Mouse (Mus musculus) midbrain, embryonic 14.5 days (tissue): ENCODE results near the gene Ncbp1. TPM values are rescaled to one million over a fixed set of nuclear protein-coding genes. Genes with fewer than 3 reads are reported as not detected.

Experiments
- ATAC-seq: fragments of 200-750 bp; cut with Nextera tagmentation; 2 replicates; pipeline ENCODE4 v1.8.0; 2017; ENCODE audit warnings: moderate number of reproducible peaks, moderate library complexity; ENCODE audit not compliant: low FRiP score, low TSS enrichment
- DNase-seq: peaks from one replicate; pipeline ENCODE4 v3.0.0-alpha.2; 2015
- H3K27ac ChIP-seq: fragments of 300-500 bp; sonication (generic); replicated peaks from 2 replicates; pipeline ENCODE4 v1.5.1; 2014; ENCODE audit warnings: mild to moderate bottlenecking, low read depth, low read length, moderate library complexity
- H3K27me3 ChIP-seq: fragments of 300-500 bp; sonication (generic); 2 replicates; pipeline ENCODE4 v1.6.1; 2014; ENCODE audit warnings: low read length, control low read depth, mixed read lengths; ENCODE audit not compliant: control insufficient read depth, insufficient read depth
- H3K36me3 ChIP-seq: fragments of 300-500 bp; sonication (generic); 2 replicates; pipeline ENCODE4 v1.6.1; 2014; ENCODE audit warnings: low read length, control low read depth; ENCODE audit not compliant: control insufficient read depth, insufficient read depth
- H3K4me1 ChIP-seq: fragments of 300-500 bp; sonication (generic); 2 replicates; pipeline ENCODE4 v1.6.1; 2014; ENCODE audit warnings: mild to moderate bottlenecking, antibody characterized with exemption, low read length, control low read depth; ENCODE audit not compliant: control insufficient read depth, insufficient read depth
- H3K4me2 ChIP-seq: fragments of 300-500 bp; sonication (generic); 2 replicates; pipeline ENCODE4 v1.6.1; 2014; ENCODE audit warnings: mild to moderate bottlenecking, low read length, moderate library complexity
- H3K4me3 ChIP-seq: fragments of 300-500 bp; sonication (generic); replicated peaks from 2 replicates; pipeline ENCODE4 v1.5.1; 2014; ENCODE audit warnings: low read depth, low read length
- H3K9ac ChIP-seq: fragments of 300-500 bp; sonication (generic); replicated peaks from 2 replicates; pipeline ENCODE4 v1.6.1; 2014; ENCODE audit warnings: mild to moderate bottlenecking, low read length, moderate library complexity
- H3K9me3 ChIP-seq: fragments of 300-500 bp; sonication (generic); 2 replicates; pipeline ENCODE4 v1.6.1; 2016; ENCODE audit warnings: low read length, control low read depth, mixed read lengths; ENCODE audit not compliant: control insufficient read depth
- WGBS: fragments of 180-500 bp; shearing (Covaris S2); extraction: QIAGEN DNeasy Blood & Tissue Kit; methylation state at CpG from one replicate; pipeline ENCODE4 v1.1.7; 2014; 5-methylcytosine and 5-hydroxymethylcytosine counted together
- polyA plus RNA-seq: library from polyadenylated mRNA; unstranded; fragments of >200 nt; fragmentation: Nextera tagmentation; extraction: Ambion mirVana; gene quantifications from 2 replicates; pipeline ENCODE4 v1.2.1, GENCODE M21; 2014

Ncbp1 gene
- polyA plus RNA-seq, 1 experiment from 2014 or later = 100 TPM

DNA sequence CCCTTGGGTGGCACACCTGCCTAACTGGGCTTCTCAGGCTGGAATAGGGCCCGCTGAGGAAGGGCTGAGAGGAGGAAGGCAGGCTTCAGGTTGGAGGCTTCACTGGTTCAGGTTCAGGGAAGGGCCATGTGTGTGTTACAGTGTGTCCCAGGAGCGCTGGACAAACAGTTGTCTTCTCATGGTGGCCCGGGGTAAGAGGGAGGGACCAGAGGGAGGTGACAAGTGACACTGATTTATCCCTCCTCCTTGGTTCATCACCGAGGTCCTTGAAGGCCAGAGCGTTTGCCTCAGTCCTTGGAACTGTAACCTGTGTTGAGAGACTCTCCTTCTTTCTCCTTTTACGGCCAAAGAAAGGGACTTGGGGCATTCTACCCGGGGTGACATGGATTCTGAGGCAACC, 37.9 kb upstream of the Ncbp1 start:
- H3K4me1 ChIP-seq = no peaks in the 10 kb centered on the region
- WGBS = 84% methylated on average over 7 of the region's 7 CpGs
- no peaks in the 10 kb centered on the region for H3K27me3 ChIP-seq
- no peak overlapping the region for H3K4me2 ChIP-seq
- ATAC-seq (no peak), DNase-seq (no peak)
- H3K36me3 ChIP-seq = no peaks in the 10 kb centered on the region
- no peak overlapping the region for H3K4me3 ChIP-seq
- H3K9ac ChIP-seq = no peak overlapping the region
- H3K27ac ChIP-seq = no peak overlapping the region
- no peaks in the 10 kb centered on the region for H3K9me3 ChIP-seq

DNA sequence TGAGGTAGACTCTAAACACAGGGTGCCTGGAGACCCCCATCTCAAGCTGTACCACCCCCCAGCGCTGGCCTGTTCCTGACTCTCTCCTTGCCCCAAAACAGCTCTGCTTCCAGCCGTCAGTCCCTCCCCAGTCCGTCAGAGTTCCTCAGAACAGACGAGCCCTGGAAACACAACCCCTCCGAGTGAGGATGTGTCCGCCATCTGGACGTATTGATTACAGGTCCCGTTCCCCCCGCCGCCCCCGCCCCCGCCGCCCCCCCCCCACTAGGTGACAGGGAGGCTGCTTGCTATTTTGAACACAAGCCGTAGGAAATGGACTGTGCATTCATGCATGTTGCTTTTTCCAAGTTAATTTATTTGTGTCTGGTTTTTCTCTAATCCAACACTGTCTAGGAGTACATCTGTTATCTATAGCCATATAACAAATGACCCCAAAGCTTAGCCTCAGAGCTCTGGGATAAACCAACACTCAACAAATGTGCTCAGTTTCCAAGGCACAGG, 37.2 kb upstream of the Ncbp1 start:
- 38% methylated on average over 14 of the region's 14 CpGs for WGBS
- H3K4me1 ChIP-seq = no peaks in the 10 kb centered on the region
- H3K27me3 ChIP-seq = no peaks in the 10 kb centered on the region
- no peaks in the 10 kb centered on the region for H3K9me3 ChIP-seq
- H3K27ac ChIP-seq = no peak overlapping the region
- no peak overlapping the region for H3K4me2 ChIP-seq
- no peak for ATAC-seq
- H3K4me3 ChIP-seq = no peak overlapping the region
- no peak for DNase-seq
- H3K36me3 ChIP-seq = no peaks in the 10 kb centered on the region
- H3K9ac ChIP-seq = no peak overlapping the region

DNA sequence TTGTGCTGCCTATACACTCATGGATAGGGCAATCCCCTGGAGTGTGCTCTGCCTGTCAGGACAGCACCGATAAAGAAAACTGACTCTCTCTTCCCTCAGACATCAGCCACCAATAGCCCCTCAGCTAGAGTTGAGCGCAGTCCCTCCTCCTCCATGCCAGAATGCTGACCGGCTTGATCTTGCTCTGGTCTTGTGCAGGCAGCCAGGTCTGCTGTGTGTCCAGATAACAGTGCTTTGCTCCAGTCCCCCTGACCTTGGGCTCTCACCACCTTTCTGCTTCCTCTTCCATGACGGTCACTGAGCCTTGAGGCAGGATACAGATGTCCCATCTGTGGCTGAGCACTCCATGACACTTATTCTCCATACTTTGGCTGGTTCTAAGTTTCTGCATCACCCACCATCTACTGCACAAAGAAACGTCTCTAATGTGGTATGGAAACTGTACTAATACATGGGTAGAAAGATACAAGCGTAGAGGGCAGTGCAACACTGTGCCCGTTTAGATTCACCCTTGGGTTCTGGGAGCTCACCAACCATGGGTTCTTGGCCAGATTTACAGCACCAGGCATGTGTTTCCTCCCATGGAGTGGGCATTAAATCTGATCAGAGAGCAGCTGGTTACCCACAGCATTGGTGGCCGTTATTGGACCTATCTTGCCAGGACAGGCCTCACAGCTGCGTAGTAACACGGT, 36.2 kb upstream of the Ncbp1 start:
- Histone ChIP-seq H3K27me3 (no peaks in the 10 kb centered on the region), H3K4me2 (no peak overlapping the region), H3K27ac (no peak overlapping the region), H3K4me1 (no peaks in the 10 kb centered on the region), H3K9me3 (no peaks in the 10 kb centered on the region), H3K36me3 (no peaks in the 10 kb centered on the region), H3K9ac (no peak overlapping the region), H3K4me3 (no peak overlapping the region)
- WGBS = 94% methylated on average over 10 of the region's 10 CpGs
- no peak for ATAC-seq
- no peak for DNase-seq

DNA sequence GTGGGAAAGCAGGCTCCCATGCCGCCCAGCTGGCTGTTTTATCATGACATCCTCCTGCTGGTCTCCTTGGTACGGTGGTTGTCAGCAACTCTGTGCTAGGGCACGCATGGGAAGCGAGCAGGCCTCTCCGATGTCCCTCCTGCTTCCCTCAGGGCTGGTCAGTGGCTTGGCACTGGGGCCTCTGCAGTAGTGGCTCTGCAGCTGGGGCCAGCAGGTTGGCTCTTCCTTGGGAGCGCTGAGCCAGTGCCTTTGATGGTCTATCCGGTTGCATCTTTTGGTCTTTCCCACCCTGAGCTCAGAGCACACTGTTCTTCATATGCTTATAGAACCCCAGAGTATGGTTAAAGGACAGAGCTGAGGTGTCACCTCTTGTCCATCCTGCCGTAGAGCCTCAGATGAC, 28.3 kb upstream of the Ncbp1 start:
- no peaks in the 10 kb centered on the region for H3K4me1 ChIP-seq
- H3K4me2 ChIP-seq = no peak overlapping the region
- 93% methylated on average over 8 of the region's 8 CpGs for WGBS
- ATAC-seq (no peak), DNase-seq (no peak)
- H3K27me3 ChIP-seq = no peaks in the 10 kb centered on the region
- H3K27ac ChIP-seq = no peak overlapping the region
- H3K9ac ChIP-seq = no peak overlapping the region
- peaks cover 13% of the 10 kb centered on the region for H3K36me3 ChIP-seq
- no peak overlapping the region for H3K4me3 ChIP-seq
- H3K9me3 ChIP-seq = no peaks in the 10 kb centered on the region

DNA sequence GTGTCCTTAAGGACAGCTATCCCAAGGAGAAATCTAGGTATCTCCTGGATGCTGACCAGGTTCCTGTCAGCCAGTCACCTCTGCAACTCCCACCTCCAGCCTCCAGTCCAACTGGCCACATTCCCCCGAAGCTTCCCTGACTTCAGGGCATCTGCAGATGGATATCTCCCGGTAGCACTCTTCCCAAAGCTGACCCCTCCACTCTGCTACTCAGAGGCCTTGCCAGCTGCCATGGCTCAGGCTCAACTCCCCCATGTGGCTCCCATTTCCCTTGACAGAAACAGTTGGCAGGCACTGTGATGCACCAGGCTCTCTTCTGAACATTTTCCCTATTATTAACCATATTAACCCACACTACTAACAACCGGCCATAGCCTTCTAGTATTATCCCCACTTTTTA, 27.1 kb upstream of the Ncbp1 start:
- Histone ChIP-seq H3K4me1 (no peaks in the 10 kb centered on the region), H3K4me3 (no peak overlapping the region), H3K4me2 (no peak overlapping the region), H3K36me3 (peaks cover 26% of the 10 kb centered on the region), H3K9ac (no peak overlapping the region), H3K27ac (no peak overlapping the region), H3K9me3 (no peaks in the 10 kb centered on the region), H3K27me3 (no peaks in the 10 kb centered on the region)
- 79% methylated on average over 3 of the region's 3 CpGs for WGBS
- DNase-seq = no peak
- ATAC-seq = no peak

DNA sequence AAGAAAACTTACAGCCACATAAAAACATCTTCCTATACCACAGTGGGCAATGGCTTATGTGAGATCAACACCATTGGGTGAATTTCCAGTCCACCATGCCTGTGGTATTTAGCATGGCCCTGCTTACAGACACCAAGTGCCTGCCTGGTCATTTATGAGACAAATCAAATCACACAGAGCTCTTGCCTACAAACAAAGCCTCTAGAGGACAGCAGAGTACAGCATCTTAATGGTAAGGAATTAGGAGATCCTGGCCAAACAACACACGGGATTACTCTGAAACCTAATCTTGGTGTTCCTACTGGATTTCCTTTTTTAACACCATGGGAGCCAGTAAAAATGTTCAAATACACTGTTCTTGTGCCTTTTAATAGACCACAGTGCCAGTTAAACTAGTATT, 23.1 kb upstream of the Ncbp1 start:
- H3K36me3 ChIP-seq = peaks cover 65% of the 10 kb centered on the region
- no peaks in the 10 kb centered on the region for H3K4me1 ChIP-seq
- H3K27me3 ChIP-seq = no peaks in the 10 kb centered on the region
- no peak overlapping the region for H3K4me2 ChIP-seq
- no peak for DNase-seq
- no peak overlapping the region for H3K9ac ChIP-seq
- no peak overlapping the region for H3K4me3 ChIP-seq
- H3K9me3 ChIP-seq = no peaks in the 10 kb centered on the region
- 88% methylated on average over 1 of the region's 1 CpGs for WGBS
- no peak overlapping the region for H3K27ac ChIP-seq
- ATAC-seq = no peak

DNA sequence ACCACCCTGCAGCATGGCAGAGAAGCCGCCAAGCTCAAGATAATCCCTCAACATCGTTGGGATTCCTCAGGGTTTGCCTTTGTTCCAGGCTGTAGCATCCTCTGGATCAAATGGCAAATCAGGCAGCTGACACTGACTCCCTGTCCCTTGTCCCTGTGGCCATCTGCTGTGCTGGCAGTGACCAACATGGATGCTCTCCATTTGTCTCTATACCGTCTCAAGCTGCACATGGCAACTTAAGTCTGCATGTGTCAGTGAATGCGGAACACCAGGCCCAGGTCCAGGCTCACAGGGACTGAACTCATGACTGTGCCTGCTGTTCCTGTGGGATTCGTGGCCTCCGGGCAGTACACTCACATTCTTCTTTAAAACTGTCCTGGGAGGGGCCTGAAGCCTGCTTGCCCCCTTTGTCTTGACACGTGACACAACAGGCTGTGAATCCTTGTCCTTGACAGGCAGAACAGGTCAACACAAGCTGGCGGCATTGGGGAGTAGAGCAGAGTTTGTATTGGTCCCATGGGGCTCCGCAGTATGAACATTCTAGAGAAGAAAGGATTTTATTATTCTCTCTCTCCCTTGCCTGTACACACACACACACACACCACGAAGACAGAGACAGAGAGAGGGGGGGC, 21.8 kb upstream of the Ncbp1 start:
- no peaks in the 10 kb centered on the region for H3K9me3 ChIP-seq
- DNase-seq (no peak), ATAC-seq (no peak)
- peaks cover 79% of the 10 kb centered on the region for H3K36me3 ChIP-seq
- no peaks in the 10 kb centered on the region for H3K4me1 ChIP-seq
- no peak overlapping the region for H3K4me2 ChIP-seq
- H3K9ac ChIP-seq = no peak overlapping the region
- H3K27me3 ChIP-seq = no peaks in the 10 kb centered on the region
- H3K27ac ChIP-seq = no peak overlapping the region
- no peak overlapping the region for H3K4me3 ChIP-seq
- 80% methylated on average over 10 of the region's 10 CpGs for WGBS

DNA sequence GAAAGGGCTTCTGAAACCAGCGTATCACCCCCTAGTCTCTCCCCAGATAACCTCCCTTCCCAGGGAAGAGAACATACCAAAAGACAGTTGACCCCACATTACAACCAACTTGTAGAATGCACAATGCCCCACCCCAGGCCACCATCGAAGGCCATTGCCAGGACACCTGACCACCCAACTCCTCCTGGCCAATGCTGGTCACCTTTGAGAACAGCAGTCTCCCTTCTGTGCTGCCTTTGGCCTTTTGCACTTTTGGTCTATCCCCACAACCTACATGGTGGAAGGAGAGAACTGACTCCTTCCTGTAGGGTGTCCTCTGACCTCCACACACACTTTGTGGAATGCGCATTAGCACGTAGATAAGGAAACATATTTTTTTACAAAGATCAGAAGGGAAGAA, 20.9 kb upstream of the Ncbp1 start:
- Histone ChIP-seq H3K27ac (no peak overlapping the region), H3K9ac (no peak overlapping the region), H3K36me3 (peaks cover 88% of the 10 kb centered on the region), H3K9me3 (no peaks in the 10 kb centered on the region), H3K4me2 (no peak overlapping the region), H3K4me1 (no peaks in the 10 kb centered on the region), H3K27me3 (no peaks in the 10 kb centered on the region), H3K4me3 (no peak overlapping the region)
- ATAC-seq (no peak), DNase-seq (no peak)
- WGBS = 98% methylated on average over 4 of the region's 4 CpGs

DNA sequence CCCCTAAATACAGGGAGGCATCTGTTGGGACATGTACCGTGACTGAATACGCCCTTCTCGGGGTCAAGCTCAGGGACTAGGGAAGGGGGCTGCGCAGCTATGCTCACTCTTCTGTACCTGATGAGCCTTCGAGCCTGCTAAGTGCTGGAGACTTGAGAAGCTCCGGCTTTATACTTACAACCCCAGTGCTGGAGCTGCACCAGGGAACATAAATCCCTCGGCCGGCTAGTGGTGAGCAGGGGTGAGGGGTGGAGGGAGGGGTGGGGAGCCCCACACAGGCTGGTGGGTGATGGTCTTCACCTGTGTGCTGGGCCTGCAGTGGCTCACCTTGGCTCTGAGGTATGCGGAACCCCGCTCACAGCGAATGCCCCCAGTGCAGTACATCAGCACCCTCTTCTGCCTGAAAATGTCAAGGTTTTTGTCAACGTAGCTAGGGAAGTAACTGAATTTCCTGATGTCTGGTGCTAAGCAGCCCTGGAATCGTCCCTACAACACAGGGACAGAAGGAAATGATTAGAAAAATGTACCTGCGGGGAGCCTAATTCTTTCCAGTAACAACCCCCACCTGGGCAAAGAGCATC, 18.8 kb upstream of the Ncbp1 start:
- Histone ChIP-seq H3K9ac (no peak overlapping the region), H3K4me2 (no peak overlapping the region), H3K4me3 (no peak overlapping the region), H3K4me1 (no peaks in the 10 kb centered on the region), H3K36me3 (peaks cover 98% of the 10 kb centered on the region), H3K9me3 (no peaks in the 10 kb centered on the region), H3K27me3 (no peaks in the 10 kb centered on the region), H3K27ac (no peak overlapping the region)
- WGBS = 92% methylated on average over 14 of the region's 14 CpGs
- DNase-seq (no peak), ATAC-seq (no peak)
